Mouse (Mus musculus) lung, adult 2 months (tissue): ENCODE measurements around the gene Hoxc8.

ENCODE experiments used
- CTCF ChIP-seq: fragments of 200-500 bp; IDR thresholded peaks from 2 replicates; pipeline ENCODE4 v1.5.1; 2011; ENCODE audit warnings: mild to moderate bottlenecking, low read length, control low read depth; ENCODE audit not compliant: insufficient read depth
- POLR2A ChIP-seq: fragments of 200-500 bp; IDR thresholded peaks from 2 replicates; pipeline ENCODE4 v1.6.1; 2011; ENCODE audit warnings: low read depth, mild to moderate bottlenecking, control low read depth, low read length, borderline replicate concordance; ENCODE audit errors: extremely low read depth

- no peak for TF ChIP-seq CTCF
- TF ChIP-seq POLR2A: no peak
Measured at GRCm38 (mm10) chr15:103005797-103006196, 15.4 kb downstream of the Hoxc8 start.
